Mouse (Mus musculus): ENCODE measurements around the gene Nfatc2ip.
A peak's percentile ranks its signal among the peaks of the same experiment; 100 is the strongest.
"Not testable (repeated sequence)": the region's sequence is repeated elsewhere in the genome, so short reads cannot be mapped to it uniquely, and the experiment has no call there.

Gene Nfatc2ip

DNA sequence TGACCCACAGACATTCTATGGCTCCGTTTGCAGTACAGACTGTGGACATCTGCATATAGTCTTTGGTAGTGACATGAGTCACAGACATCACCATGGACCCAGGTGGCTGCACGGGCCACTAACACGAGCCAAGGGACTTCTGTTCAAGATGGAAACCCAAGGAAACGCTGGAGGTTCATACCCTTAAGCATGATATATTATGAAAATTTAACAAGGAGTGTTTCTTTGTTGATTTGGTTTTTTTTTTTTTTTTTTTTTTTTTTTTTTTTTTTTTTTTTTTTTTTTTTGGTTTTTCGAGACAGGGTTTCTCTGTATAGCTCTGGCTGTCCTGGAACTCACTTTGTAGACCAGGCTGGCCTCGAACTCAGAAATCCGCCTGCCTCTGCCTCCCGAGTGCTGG lies 6.0 kb upstream of the Nfatc2ip start:
- DNase-seq = not testable (repeated sequence)

DNA sequence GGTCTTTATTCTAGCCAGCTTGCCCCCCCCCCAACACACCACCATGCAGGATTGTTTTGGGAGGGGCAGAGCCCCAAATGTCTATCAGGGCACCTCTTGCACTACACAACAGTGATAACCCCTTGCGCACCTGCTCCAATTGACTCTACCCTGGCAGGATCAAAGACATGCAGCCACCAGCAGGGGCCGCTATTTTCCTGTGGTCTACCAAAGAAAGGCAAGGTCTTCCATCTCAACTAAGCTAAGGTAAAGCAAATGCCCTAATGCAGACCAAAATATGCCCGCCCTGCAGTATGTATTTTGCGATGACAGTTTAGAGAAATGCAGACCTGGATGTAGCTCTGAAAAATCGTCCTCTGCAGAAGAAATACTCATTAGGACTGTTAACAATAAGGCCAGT lies 3.0 kb upstream of the Nfatc2ip start:
- DNase-seq = peak; percentile 78 to 92

DNA sequence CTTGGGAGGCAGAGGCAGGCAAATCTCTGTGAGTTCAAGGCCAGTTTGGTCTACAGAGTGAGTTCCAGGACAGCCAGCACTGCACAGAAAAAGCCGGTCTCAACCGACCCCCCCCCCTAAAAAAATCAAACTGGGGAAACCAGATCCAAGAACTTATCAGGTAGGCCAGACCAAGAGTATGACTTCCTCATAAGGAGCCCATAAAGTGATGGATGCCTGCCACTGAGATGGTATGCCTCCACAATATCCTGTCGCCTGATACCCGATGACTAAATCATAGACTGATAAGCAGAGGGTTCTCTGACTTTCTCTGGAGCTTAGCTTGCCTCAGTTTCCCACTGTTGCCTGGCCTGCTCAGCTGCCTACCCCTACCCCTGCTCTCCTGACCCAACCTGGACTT lies 1.3 kb upstream of the Nfatc2ip start:
- no peak for DNase-seq

DNA sequence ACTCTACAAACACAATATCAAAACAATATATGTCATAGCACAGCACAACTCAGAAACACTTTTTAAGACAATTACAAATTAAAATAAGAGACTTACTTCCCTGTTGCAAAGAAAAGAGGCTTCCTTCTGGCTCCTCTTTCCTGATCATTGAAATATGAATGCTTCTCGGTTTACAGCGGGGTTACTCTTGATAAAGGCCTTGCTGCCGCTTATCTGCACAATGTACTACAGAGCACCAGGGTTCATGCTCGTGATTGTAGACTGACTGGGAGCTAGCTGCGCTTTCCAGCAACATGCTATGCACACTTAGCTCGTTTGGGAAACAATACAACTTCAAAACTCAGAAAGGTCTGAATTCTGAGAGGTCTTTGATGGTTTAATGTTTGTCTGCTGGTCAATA lies 684 bp upstream of the Nfatc2ip start:
- DNase-seq = no peak

DNA sequence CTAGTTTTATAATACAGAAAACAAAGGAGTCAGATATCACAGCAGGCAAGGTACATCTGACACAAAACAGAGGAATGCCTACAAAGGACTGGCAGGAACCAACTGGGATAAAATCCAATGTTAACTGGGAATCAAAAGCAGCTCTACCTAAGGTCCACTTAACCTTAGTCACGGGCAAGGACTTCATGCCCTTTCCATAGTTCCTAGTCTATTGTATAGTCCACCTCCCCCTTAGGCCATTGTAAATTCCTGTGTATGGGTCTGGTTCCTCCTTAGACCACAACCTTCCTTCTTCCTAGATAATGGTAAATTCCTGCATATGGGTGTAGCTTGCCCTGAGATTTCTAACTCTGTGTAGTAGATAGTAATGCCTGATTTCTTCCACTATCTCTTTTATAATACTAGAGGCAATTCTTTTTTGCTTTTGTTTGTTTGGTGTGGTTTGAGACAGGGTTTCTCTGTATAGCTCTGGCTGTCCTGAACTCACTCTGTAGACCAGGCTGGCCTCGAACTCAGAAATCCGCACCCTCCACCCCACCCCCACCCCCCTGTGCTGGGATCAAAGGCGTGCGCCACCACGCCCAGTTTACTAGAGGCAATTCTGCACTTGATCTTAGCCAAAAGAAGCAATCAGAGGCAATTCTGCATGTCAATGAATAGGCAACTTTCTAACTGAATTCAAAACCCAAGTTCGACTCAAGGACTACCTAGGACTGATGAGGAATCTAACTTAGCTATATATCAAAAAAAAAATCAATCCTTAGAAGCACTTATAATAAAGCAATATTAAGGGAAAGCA lies 4.3 kb downstream of the Nfatc2ip start:
- not testable (repeated sequence) for DNase-seq

DNA sequence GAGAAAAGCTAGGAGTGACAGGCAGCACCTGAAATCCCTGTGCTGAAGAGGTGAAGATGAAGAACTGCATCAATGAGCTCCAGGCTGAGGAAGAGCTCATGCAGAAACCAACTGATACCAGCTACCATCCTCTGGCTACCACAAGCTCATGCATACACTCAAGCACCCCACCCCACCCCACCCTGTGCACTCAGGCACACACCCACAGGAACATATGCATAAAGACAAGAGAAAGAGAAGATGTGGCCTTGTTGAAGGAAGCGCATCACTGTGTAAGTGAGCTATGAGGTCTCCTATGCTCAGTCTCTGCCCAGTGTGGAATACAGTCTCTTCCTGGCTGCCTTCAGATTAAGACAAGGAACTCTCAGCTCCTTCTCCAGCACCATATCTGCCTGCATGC lies 8.4 kb downstream of the Nfatc2ip start:
- no peak for DNase-seq

DNA sequence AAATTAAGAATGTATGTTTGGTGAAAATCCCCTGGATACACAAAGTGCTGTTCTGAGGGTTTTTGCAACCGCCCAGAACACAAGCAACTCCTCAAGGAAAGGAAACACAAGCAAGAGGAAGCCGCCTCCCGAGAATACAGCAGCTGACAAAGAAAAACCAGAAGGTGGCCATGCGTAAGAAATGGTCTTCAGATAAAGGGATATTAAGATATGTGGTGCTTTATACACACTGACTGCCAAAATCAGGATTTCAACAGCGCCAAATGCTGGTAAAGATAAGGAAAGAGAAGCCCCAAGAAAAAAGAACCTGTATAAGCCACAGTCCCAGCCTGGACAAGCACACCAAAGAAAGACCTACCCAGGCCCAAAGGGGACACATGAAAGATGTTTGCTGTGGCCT lies 13.0 kb downstream of the Nfatc2ip start:
- DNase-seq = no peak

DNA sequence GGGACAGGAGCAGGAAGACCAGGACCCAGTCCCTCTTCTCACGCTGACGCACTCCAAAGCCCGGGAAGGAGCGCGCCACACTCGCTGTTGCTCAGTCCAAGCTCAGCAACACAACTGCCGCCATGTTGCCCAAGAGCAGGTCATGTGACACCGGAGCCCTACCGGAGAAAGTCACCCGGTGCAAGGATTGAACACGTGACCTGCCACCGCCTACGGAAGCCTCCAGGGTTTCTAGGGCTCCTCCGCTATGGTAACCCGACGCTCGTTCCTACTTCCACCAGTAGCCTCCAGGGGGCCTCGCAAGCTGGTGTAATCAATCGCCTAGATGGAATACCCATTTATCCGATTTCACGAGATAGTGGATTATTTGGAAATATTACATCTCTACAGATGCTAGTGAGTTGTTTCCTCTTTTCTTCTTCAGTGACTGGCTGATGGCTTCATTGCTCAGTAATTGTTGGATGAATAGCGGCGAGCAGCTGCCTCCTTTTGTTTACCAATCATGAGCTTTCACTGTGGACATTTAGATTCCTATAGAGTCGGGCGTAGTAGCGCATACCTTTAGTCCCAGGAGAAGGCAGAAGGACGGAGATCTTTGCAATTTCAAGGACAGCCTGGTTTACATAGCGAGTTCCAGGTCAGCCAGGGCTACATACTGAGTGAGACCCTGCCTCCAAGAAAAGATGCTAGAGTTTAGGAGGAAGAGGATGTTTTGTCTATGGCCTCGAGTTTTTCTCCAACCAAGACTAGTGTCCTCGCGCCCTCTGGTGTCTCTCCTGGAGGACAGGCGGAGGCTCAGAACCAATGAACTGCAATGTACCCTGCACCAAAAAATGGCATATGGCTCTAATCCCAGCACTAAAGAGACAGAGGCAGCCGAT lies 19.0 kb downstream of the Nfatc2ip start, which contains the start of gene Spns1:
Gene Spns1, minus strand, starts transcription at position 173 of the 881 bp plus-strand sequence.
- DNase-seq = peak; percentile 87

DNA sequence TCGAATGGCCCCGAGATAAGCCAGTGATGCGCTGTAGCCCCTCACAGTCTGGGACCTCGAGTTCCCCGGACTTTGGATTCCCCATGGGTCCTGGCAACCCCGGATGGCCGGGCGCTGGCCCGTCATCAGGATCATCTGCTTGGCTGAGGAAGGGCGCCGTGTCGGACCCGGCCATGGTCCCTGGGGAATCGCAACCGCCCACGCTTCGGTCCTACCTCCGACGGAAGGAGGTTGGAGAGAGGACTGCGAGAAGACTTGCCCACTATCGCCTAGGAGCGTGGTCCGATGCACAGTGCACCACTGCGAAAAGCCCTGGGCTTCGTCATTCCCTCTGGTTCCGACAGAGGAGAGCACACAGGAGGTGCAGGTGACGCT lies 19.6 kb downstream of the Nfatc2ip start:
- DNase-seq = peak; percentile 25 to 39

DNA sequence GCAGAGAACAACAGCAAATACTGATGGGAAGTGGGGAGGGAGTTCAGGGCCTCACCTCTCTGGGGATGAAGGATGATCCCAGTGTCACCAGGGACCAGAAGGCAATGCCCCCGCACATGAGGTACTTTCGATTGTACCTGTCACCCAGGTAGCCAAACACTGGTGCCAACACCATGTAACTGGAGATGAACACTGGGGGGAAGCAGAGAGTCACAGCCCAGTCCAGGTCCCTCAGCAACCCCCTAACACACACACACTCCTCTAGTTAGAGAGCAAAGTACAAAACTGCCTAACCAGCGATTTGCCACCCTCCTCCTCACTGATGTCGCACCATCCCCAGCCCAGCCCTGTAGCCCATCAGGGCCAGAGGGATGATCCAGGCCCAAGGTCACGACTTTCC lies 21.5 kb downstream of the Nfatc2ip start:
- DNase-seq = no peak

DNA sequence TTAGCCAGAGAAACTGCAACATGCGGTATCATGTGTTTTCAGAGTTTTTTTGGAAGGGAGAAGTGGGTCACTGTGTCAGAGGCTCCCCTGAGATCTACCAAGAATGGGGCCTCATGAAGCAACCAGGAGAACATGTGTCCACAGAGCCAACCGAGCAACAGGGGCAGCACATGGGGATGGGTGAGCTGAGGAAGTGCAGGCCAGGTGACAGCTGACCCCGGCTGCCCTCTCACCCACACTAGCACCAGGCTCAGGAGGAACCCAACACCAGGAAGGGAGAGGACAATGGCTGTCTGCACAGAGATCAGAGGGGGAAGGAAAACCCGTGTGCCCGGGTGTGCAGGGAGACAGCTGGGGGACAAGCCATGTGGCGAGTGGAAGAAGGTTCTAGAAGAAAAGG lies 22.0 kb downstream of the Nfatc2ip start:
- DNase-seq = no peak

DNA sequence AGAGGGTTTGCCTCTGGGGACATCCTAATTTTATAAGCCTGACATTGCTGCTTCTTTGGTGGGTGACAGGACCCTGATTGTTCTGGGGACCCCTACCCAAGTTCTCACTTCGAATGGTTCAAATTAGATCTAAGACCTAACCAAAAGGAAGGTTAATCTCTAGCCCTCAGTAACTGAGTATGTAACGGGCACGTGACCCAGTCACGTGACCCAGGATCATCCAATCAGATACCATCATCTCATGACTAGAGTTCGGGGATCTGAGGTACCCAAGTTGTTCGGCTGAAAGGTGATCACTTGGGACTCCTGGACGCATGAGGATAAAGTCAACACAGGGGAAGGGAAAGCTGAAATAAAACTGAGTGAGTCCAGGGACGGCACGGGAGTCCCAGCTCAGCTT lies 23.5 kb downstream of the Nfatc2ip start:
- DNase-seq = no peak

DNA sequence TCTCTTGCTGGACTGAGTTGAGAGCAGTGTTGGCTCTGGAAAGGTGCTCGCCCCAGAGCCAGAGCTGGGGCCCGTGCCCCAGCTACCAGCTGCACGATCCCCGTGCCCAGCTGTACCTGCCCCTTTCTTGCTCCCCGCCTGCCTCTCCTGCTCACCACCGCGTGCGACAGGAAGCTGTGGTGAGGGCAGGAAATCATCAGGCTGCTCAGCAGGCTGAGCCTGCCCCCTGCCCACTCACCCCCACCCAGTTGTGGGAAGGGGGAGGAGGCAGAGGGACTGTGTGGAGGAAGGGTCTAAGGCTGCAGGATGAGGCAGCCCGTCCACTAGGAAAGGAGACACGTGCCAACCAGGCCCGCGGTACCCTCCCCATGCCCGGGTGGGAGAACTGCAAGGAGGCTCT lies 27.1 kb downstream of the Nfatc2ip start, which contains the start of gene Lat:
Gene Lat, minus strand, starts transcription at position 178 of the 400 bp plus-strand sequence.
- DNase-seq = peak; percentile 66 to 74

DNA sequence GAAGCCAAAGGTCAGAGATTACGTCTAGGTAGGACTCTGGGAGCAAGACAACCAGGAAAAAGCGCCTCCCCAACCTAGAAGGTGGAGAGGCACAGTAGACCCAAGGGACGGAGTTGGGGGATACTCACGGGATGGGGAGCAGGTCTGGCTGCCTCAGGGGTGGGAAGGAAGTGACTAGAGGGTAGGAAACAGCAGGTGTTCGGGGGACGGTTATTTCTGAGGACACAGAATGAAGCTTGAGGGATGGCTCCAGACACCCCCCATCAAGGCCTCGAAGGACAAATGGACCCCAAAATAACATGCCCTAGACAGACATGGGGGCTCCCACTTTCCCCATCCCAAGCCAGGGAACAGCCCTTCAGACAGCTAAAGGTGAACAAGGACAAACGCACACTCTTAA lies 28.2 kb downstream of the Nfatc2ip start:
- no peak for DNase-seq

DNA sequence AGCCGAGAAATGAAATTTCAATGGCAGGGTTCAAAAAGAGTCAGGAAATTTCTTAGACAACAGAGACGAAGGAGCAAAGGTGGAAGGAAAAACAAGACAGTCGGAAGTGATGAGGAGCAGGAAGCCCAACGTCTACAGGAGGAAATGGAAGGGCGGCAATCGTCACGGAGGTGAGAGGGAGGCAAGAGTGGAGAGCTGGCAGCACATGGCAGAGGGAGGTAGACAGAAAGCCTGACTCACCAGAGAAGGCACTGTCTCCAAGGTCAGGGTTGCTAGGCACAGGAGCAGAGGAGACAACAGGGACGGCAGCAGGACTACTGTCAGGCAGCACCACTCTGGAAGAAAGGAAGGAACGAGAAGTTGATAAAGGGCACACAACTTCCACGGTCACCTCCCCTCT lies 28.9 kb downstream of the Nfatc2ip start:
- DNase-seq = no peak

DNA sequence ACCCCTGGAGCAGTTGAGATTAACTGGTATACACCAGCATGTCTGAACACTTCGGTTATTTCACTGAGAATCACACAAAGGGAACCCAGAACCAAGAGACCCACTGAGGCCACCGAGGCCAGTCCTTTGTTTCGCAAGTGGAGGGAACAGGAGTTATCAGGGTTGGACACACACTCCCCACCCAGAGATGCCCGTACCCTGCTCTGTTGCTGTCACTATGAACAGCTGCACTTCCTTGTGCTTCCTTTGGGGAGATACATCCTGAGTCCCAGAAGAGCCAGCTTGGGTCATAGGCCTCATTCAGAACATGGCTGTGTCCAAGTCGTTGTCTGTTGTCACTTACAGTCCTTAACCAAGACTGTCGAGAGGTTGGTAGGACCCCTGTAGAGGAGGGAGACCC lies 33.5 kb downstream of the Nfatc2ip start:
- no peak for DNase-seq

DNA sequence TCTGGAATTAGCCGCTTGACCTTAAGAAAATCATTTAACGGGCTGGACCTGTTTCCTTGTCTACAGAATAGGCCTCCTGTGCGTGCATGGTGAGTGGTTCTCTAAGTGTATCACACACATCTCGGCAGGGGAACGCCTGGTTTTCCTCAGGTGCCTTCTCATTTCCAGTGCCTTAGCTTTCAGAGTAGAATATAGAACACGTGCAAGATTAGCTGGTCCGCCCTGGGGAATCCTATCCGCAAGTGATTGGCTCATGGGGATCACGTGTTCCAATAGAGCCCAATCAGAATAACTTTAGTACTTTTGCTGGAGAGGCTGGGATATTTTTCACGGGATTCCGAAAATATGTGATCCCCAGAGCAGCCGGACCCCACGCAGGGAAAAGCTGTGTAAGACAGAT lies 37.5 kb downstream of the Nfatc2ip start:
- DNase-seq = no peak

DNA sequence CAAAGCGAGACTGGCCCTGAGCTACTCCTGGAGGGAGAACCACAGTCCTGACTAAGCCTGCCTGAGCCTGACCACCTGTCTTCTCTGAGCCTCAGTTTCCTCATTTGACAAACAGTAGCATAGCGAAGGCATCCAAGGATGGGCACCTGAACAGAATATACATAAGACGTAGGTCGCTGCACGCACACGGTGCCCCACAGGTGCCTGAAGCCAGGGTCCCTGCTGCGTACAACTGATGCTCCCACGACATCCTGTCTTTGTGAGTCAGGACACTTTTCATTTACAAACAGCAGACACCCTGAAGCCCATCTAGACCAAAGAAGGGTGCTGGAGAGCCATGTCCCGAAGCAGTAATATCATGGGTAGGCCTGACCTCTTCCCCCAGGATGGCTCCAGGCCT lies 38.1 kb downstream of the Nfatc2ip start:
- no peak for DNase-seq

DNA sequence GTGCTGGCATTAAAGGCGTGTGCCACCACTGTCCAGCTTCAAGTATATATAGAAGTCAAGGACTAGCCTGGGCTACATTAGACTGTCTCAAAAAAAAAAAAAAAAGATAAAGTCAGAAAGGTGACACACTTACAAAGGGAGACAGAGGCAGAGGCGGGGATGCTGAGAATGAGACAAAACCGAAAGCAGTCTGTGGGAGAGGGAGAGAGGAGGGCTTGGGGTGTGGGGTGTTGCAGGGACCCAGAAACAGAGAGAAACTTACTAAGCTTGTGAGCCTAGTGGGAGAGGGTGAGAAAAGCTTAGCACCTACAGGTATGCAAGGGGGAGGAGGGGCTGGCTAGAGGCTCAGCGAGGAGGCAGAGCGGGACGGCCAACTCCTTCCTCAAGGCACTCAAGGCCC lies 38.7 kb downstream of the Nfatc2ip start:
- DNase-seq = no peak

DNA sequence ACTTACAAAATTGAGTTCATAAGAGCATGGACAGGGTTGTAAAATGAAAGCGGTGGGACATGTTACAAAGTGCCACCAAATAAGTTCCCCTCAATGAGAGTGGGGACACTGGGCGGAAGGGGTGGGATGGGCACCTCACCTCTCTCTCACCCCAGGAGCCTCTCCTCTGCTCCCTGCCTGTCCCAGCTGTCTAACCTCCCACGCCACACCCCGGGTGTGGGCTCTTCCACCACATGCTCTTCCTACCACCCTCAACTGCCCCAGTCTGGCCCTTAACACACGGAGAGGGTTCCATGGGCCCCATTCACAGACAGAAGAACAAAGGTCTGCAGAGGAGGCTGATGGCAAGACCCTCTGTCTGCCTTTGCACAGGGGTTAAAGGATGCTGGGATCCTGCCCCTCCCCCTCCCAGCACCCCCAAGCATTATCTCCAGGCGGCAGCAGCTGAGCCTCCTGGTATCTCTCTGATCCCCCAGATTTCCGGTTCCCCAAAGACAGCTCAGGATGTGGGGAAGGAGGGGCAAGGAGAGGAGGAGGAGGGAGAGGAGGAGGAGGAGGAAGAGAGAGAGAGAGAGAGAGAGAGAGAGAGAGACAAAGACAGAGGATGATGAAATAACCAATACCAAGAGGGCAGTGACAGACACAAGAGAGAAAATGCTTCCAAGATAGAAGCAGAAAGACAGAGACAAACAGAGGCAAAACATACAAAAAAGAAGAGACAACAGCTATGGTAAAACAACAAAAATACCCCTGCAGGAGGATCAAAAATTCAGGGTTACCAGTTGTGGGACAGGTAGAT lies 39.5 kb downstream of the Nfatc2ip start:
- no peak for DNase-seq

DNA sequence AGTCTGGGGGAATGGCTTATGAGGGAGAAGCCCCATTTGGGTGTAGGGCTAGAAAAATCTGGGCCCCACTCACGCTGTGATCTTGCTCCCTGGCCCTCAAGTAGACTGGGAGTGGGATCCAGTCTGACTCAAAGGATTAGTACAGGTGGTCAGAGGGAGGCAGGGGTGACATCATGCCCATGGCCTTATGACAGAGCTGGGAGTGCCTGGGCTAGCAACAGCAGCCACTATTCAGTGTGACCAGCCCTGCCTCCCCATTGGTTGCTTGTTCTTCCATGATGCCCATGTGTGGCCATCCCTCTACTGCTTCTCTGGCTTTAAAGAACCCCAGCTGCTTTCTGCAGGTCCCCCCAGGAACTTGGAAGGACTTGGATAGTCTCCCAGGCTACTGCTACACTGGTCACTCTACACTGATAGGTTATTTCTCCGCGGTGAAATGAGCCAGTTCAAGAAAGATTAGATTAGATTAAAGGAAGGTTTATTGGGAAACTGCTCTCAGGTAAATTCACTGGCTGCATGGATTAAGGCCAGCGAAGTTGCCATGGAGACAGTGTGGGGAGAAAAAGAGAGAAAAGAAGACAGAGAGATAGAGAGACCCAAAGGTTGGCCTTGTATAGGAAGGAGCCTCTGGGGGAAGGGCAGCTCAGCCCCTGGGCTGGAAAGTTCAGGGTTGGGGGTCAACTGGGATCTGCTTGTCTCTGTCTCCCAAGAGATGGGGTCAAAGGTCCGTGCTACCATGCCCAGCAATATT lies 40.5 kb downstream of the Nfatc2ip start:
- DNase-seq = no peak
